9 mouse cellular contexts compared by ENCODE assay signal in the genomic region with DNA sequence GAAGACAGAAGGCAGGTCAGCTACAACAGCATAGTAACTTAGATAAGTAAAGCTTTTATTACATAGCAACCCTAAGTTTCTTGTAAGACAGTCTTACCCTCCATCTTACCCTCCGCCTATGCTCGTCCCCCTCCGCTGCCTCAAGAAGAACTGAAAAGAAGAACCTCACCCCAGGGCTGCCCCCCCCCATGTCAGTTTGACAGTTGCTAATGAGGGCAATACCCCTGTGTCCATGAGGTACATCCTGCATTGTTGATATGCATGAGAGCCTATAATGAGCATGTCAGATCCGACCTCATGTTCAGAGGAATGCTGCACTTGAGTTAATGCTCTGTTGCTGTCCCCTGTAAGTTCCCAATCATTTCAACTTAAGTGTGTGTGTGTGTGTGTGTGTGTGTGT. TPM values are rescaled to one million over a fixed set of nuclear protein-coding genes. Genes with fewer than 3 reads are reported as not detected.
DNase-seq lines count a peak whose midpoint lies in the region; ATAC-seq lines count a peak whose summit lies in the region.
"Not testable (repeated sequence)": the region's sequence is repeated elsewhere in the genome, so short reads cannot be mapped to it uniquely, and the experiment has no call there.
"Had no signal": no experiment of that assay in that cellular context is flagged by ENCODE, and none has a peak within 500 bp of the region (broad histone marks: within the 10 kb centered on the region; RNA-seq: fewer than 3 reads in every experiment).

No protein-coding gene starts in this region.

- 0 out of 2 replicates have a peak, but pooled peaks have one; percentile 35 for ATAC-seq in midbrain, embryonic 11.5 days (ENCODE audit: low FRiP score)
- ATAC-seq in monocyte, adult 5-6 weeks (replicated peaks; ENCODE audit: insufficient number of reproducible peaks, low FRiP score, low TSS enrichment, poor library complexity, severe bottlenecking): peak; percentile 31; the same call in 1 of the 2 replicates

- H3K9me3 ChIP-seq in midbrain, embryonic 11.5 days (ENCODE audit: control insufficient read depth, low read length): not testable (repeated sequence)

- 62% methylated on average over 4 of the region's 4 CpGs for WGBS in midbrain, embryonic 11.5 days

- not testable (repeated sequence) for H3K27me3 ChIP-seq in midbrain, embryonic 11.5 days (ENCODE audit: control insufficient read depth, insufficient read depth, low read length)

- not testable (repeated sequence) for H3K36me3 ChIP-seq in midbrain, embryonic 11.5 days (ENCODE audit: control insufficient read depth, insufficient read depth, low read length)

- not testable (repeated sequence) for H3K9ac ChIP-seq in midbrain, embryonic 11.5 days (ENCODE audit: low read length)

- H3K4me1 ChIP-seq in midbrain, embryonic 11.5 days (ENCODE audit: control insufficient read depth, insufficient read depth, low read length): not testable (repeated sequence)

- H3K4me2 ChIP-seq in midbrain, embryonic 11.5 days: not testable (repeated sequence)

- not testable (repeated sequence) for H3K27ac ChIP-seq in midbrain, embryonic 11.5 days (ENCODE audit: low read depth, low read length)

- not testable (repeated sequence) for H3K4me3 ChIP-seq in midbrain, embryonic 11.5 days (ENCODE audit: low read depth, low read length)

- DNase-seq in adrenal gland, postnatal 14 days: peak; percentile 4
- DNase-seq in heart, adult 11 months: peak; percentile 44
- peak; percentile 3 for DNase-seq in lung, postnatal 10 days
- DNase-seq in midbrain, embryonic 11.5 days (ENCODE audit: low spot score, missing footprints): not testable (repeated sequence)
- DNase-seq in spleen, adult 18-20 months: peak; percentile 58 to 60
- DNase-seq in spleen, postnatal 4 days (ENCODE audit: low spot score in 2 of 2): peak; percentile 50 to 71

RNA-seq across cellular contexts. Expression of a gene that starts 60.0 kb away (rescaled TPM):
- 2.1 and 2.7 TPM in 2 replicates for total RNA-seq in adrenal gland, postnatal 14 days (2021)
- polyA plus RNA-seq in midbrain, embryonic 11.5 days (2014; fragmentation: Nextera tagmentation; extraction: Ambion mirVana): 0.15 and 0.19 TPM in 2 replicates
- total RNA-seq in monocyte, adult 5-6 weeks (2017): 14.3 to 32.8 TPM (median 24.4 TPM) in 3 replicates
- total RNA-seq: MEL had no signal
- polyA plus RNA-seq: erythroblast, embryonic 14.5 days had no signal
